Mouse (Mus musculus): ENCODE measurements around the gene Olfr569. TPM values are rescaled to one million over a fixed set of nuclear protein-coding genes. Genes with fewer than 3 reads are reported as not detected.

The Olfr569 gene
- total and polyA plus RNA-seq, 3 experiments: not detected

DNA sequence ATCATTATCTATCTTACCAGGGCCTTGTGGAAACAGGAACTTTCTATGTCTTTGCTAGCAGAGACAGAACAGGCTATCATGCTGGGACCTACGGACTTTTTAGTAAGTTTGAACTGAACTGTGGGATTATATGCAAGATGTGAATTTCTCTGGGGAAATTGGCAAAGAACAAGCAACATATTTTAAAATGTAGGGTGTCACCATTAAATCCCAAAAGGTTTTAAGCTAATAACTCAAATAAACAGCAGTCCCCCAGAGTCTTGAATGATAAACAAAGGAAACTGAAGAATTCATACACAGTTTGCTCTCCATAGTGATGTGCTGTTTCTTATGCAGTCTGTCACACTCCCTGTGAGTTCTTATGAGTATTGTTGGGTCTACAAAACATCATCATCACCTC is 32.0 kb downstream of the Olfr569 start, which contains the start of gene Olfr566:
Olfr566 (minus strand) TSS at position 101 of the 400 bp plus-strand sequence.
- H3K9ac ChIP-seq (ENCODE audit: insufficient read depth, low read depth): no peak within 1 kb of the TSS
- no peak within 1 kb of the TSS for H3K4me3 ChIP-seq (replicated peaks in 1 of 3; ENCODE audit: low read depth in 2 of 3, low read length in 2 of 3, poor library complexity in 1 of 3)
- no peaks in the 10 kb centered on the region for H3K4me1 ChIP-seq (ENCODE audit: control insufficient read depth in 1 of 2, insufficient read depth in 2 of 2)
- H3K79me2 ChIP-seq (replicated peaks; ENCODE audit: control insufficient read depth, extremely low read depth, insufficient read depth, poor library complexity, severe bottlenecking): no peaks in the 10 kb centered on the region
- no peak within 1 kb of the TSS for H3K27ac ChIP-seq (ENCODE audit: insufficient read depth, low read depth)
- no peak for TF ChIP-seq MEF2A (IDR thresholded peaks at IDR 0.05; ENCODE audit: borderline replicate concordance, low read depth, low read length)
- TF ChIP-seq CHD1 (IDR thresholded peaks at IDR 0.05; ENCODE audit: low read depth, low read length): no peak
- TF ChIP-seq ZMIZ1 (IDR thresholded peaks at IDR 0.05; ENCODE audit: low read depth, low read length): no peak
- no peak for TF ChIP-seq GABPA (IDR thresholded peaks at IDR 0.05; ENCODE audit: insufficient replicate concordance, low read depth, low read length)
- TF ChIP-seq ZC3H11A (IDR thresholded peaks at IDR 0.05; ENCODE audit: low read depth, low read length): no peak
- no peak for TF ChIP-seq EP300 (IDR thresholded peaks at IDR 0.05; ENCODE audit: low read length)
- no peak for TF ChIP-seq USF2 (conservative IDR thresholded peaks at IDR 0.05; ENCODE audit: low read depth, low read length)
- TF ChIP-seq HCFC1 (IDR thresholded peaks at IDR 0.05; ENCODE audit: low read depth, low read length): no peak
- dilution Hi-C loops (cut with MboI; ENCODE audit: extremely low pct_ligation_motif_present, extremely low pct_unique_long_range_greater_than_20kb, low sequenced_read_pairs): no loop called here
- peak within 1 kb of the TSS; percentile 70 for H3K4me2 ChIP-seq (ENCODE audit: insufficient read depth, low read depth, poor library complexity, severe bottlenecking)
- no peaks in the 10 kb centered on the region for H3K36me3 ChIP-seq (replicated peaks in 1 of 2; ENCODE audit: control insufficient read depth in 1 of 2, insufficient read depth in 1 of 2, low read length in 1 of 2)
- H3K9me3 ChIP-seq (replicated peaks; ENCODE audit: low read length): no peaks in the 10 kb centered on the region
- in situ Hi-C loops (cut with MboI; ENCODE audit: low pct_ligation_motif_present, low pct_unique_long_range_greater_than_20kb, low sequenced_read_pairs): no loop called here
- no peak for DNase-seq (ENCODE audit: extremely low read depth)
- no peaks in the 10 kb centered on the region for H3K27me3 ChIP-seq (replicated peaks)

DNA sequence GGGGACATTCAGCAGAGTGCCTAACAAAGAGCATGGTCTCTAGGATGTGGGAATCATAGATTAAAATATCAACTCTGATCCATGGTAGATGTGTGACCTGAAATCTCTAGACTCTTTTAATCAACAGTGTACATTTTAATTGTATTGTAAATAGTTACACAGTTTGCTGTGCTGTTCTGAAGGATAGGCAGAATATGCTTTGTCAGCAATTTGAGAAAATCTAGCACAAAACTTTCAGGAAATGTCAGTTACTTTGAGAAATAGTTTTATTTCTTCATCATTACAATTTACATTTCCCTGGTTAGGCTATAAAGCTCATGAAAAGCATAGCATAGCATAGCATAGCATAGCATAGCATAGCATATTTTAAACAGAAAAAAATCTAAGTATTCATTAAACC is 34.9 kb downstream of the Olfr569 start:
- no peak for TF ChIP-seq NRF1 (IDR thresholded peaks at IDR 0.05; ENCODE audit: low read depth, low read length)
- TF ChIP-seq RCOR1 (conservative IDR thresholded peaks at IDR 0.05; ENCODE audit: low read depth, low read length): no peak
- no peak for TF ChIP-seq SMC3 (IDR thresholded peaks at IDR 0.05; ENCODE audit: low read depth, low read length)
- TF ChIP-seq MAFK (IDR thresholded peaks at IDR 0.05; ENCODE audit: insufficient replicate concordance, low read length): peak; percentile 89
- no peaks in the 10 kb centered on the region for H3K4me1 ChIP-seq (ENCODE audit: control insufficient read depth in 1 of 2, insufficient read depth in 2 of 2)
- H3K9me3 ChIP-seq (replicated peaks; ENCODE audit: low read length): no peaks in the 10 kb centered on the region
- H3K79me2 ChIP-seq (replicated peaks; ENCODE audit: control insufficient read depth, extremely low read depth, insufficient read depth, poor library complexity, severe bottlenecking): no peaks in the 10 kb centered on the region
- DNase-seq (ENCODE audit: extremely low read depth): no peak
- dilution Hi-C loops (cut with MboI; ENCODE audit: extremely low pct_ligation_motif_present, extremely low pct_unique_long_range_greater_than_20kb, low sequenced_read_pairs): no loop called here
- no peak overlapping the region for H3K27ac ChIP-seq (ENCODE audit: insufficient read depth, low read depth)
- H3K4me3 ChIP-seq (replicated peaks in 1 of 3; ENCODE audit: low read depth in 2 of 3, low read length in 2 of 3, poor library complexity in 1 of 3): no peak overlapping the region
- H3K36me3 ChIP-seq (replicated peaks in 1 of 2; ENCODE audit: control insufficient read depth in 1 of 2, insufficient read depth in 1 of 2, low read length in 1 of 2): no peaks in the 10 kb centered on the region
- H3K4me2 ChIP-seq (ENCODE audit: insufficient read depth, low read depth, poor library complexity, severe bottlenecking): no peak overlapping the region
- H3K9ac ChIP-seq (ENCODE audit: insufficient read depth, low read depth): no peak overlapping the region
- no peaks in the 10 kb centered on the region for H3K27me3 ChIP-seq (replicated peaks)
- in situ Hi-C loops (cut with MboI; ENCODE audit: low pct_ligation_motif_present, low pct_unique_long_range_greater_than_20kb, low sequenced_read_pairs): no loop called here

Other genes starting within 250 kb of the Olfr569 start
Only the 20 nearest of the 28 such genes appear.
- gene Olfr558, start 188.7 kb downstream of the Olfr569 start, total RNA-seq (2012; rRNA removed): not detected in 2 replicates
- gene Olfr558, start 188.7 kb downstream of the Olfr569 start, total RNA-seq (2014; rRNA removed): not detected in 2 replicates
- gene Olfr558, start 188.7 kb downstream of the Olfr569 start, polyA plus RNA-seq (2012; ENCODE audit: insufficient read length, low read depth): not detected in 2 replicates
- not detected in 2 replicates for gene Olfr33, start 171.8 kb downstream of the Olfr569 start, total RNA-seq (2012; rRNA removed)
- gene Olfr33, start 171.8 kb downstream of the Olfr569 start, total RNA-seq (2014; rRNA removed): not detected in 2 replicates
- not detected in 2 replicates for gene Olfr33, start 171.8 kb downstream of the Olfr569 start, polyA plus RNA-seq (2012; ENCODE audit: insufficient read length, low read depth)
- gene Olfr559, start 163.4 kb downstream of the Olfr569 start, total RNA-seq (2012; rRNA removed): not detected in 2 replicates
- not detected in 2 replicates for gene Olfr559, start 163.4 kb downstream of the Olfr569 start, total RNA-seq (2014; rRNA removed)
- not detected in 2 replicates for gene Olfr559, start 163.4 kb downstream of the Olfr569 start, polyA plus RNA-seq (2012; ENCODE audit: insufficient read length, low read depth)
- gene Olfr560, start 131.5 kb downstream of the Olfr569 start, total RNA-seq (2012; rRNA removed): not detected in 2 replicates
- not detected in 2 replicates for gene Olfr560, start 131.5 kb downstream of the Olfr569 start, total RNA-seq (2014; rRNA removed)
- not detected in 2 replicates for gene Olfr560, start 131.5 kb downstream of the Olfr569 start, polyA plus RNA-seq (2012; ENCODE audit: insufficient read length, low read depth)
- not detected in 2 replicates for gene Olfr78, start 131.4 kb downstream of the Olfr569 start, total RNA-seq (2012; rRNA removed)
- gene Olfr78, start 131.4 kb downstream of the Olfr569 start, total RNA-seq (2014; rRNA removed): not detected in 2 replicates
- not detected in 2 replicates for gene Olfr78, start 131.4 kb downstream of the Olfr569 start, polyA plus RNA-seq (2012; ENCODE audit: insufficient read length, low read depth)
- gene Olfr561, start 119.7 kb downstream of the Olfr569 start, total RNA-seq (2012; rRNA removed): not detected in 2 replicates
- gene Olfr561, start 119.7 kb downstream of the Olfr569 start, total RNA-seq (2014; rRNA removed): not detected in 2 replicates
- gene Olfr561, start 119.7 kb downstream of the Olfr569 start, polyA plus RNA-seq (2012; ENCODE audit: insufficient read length, low read depth): not detected in 2 replicates
- not detected in 2 replicates for gene Olfr564, start 87.4 kb downstream of the Olfr569 start, total RNA-seq (2012; rRNA removed)
- not detected in 2 replicates for gene Olfr564, start 87.4 kb downstream of the Olfr569 start, total RNA-seq (2014; rRNA removed)
- not detected in 2 replicates for gene Olfr564, start 87.4 kb downstream of the Olfr569 start, polyA plus RNA-seq (2012; ENCODE audit: insufficient read length, low read depth)
- not detected in 2 replicates for gene Olfr566, start 32.1 kb downstream of the Olfr569 start, total RNA-seq (2012; rRNA removed)
- gene Olfr566, start 32.1 kb downstream of the Olfr569 start, total RNA-seq (2014; rRNA removed): not detected in 2 replicates
- gene Olfr566, start 32.1 kb downstream of the Olfr569 start, polyA plus RNA-seq (2012; ENCODE audit: insufficient read length, low read depth): not detected in 2 replicates
- gene Olfr568, start 13.8 kb downstream of the Olfr569 start, total RNA-seq (2012; rRNA removed): not detected in 2 replicates
- gene Olfr568, start 13.8 kb downstream of the Olfr569 start, total RNA-seq (2014; rRNA removed): not detected in 2 replicates
- not detected in 2 replicates for gene Olfr568, start 13.8 kb downstream of the Olfr569 start, polyA plus RNA-seq (2012; ENCODE audit: insufficient read length, low read depth)
- gene Olfr570, start 3.7 kb upstream of the Olfr569 start, total RNA-seq (2012; rRNA removed): not detected in 2 replicates
- gene Olfr570, start 3.7 kb upstream of the Olfr569 start, total RNA-seq (2014; rRNA removed): not detected in 2 replicates
- gene Olfr570, start 3.7 kb upstream of the Olfr569 start, polyA plus RNA-seq (2012; ENCODE audit: insufficient read length, low read depth): not detected in 2 replicates
- gene Olfr571, start 26.7 kb upstream of the Olfr569 start, total RNA-seq (2012; rRNA removed): not detected in 2 replicates
- gene Olfr571, start 26.7 kb upstream of the Olfr569 start, total RNA-seq (2014; rRNA removed): not detected in 2 replicates
- not detected in 2 replicates for gene Olfr571, start 26.7 kb upstream of the Olfr569 start, polyA plus RNA-seq (2012; ENCODE audit: insufficient read length, low read depth)
- gene Olfr572, start 33.5 kb upstream of the Olfr569 start, total RNA-seq (2012; rRNA removed): not detected in 2 replicates
- not detected in 2 replicates for gene Olfr572, start 33.5 kb upstream of the Olfr569 start, total RNA-seq (2014; rRNA removed)
- not detected in 2 replicates for gene Olfr572, start 33.5 kb upstream of the Olfr569 start, polyA plus RNA-seq (2012; ENCODE audit: insufficient read length, low read depth)
- not detected in 2 replicates for gene Olfr573-ps1, start 51.7 kb upstream of the Olfr569 start, total RNA-seq (2012; rRNA removed)
- gene Olfr573-ps1, start 51.7 kb upstream of the Olfr569 start, total RNA-seq (2014; rRNA removed): not detected in 2 replicates
- gene Olfr573-ps1, start 51.7 kb upstream of the Olfr569 start, polyA plus RNA-seq (2012; ENCODE audit: insufficient read length, low read depth): not detected in 2 replicates
- gene Olfr574, start 57.6 kb upstream of the Olfr569 start, total RNA-seq (2012; rRNA removed): not detected in 2 replicates
- gene Olfr574, start 57.6 kb upstream of the Olfr569 start, total RNA-seq (2014; rRNA removed): not detected in 2 replicates
- gene Olfr574, start 57.6 kb upstream of the Olfr569 start, polyA plus RNA-seq (2012; ENCODE audit: insufficient read length, low read depth): not detected in 2 replicates
- gene Olfr575, start 67.9 kb upstream of the Olfr569 start, total RNA-seq (2012; rRNA removed): not detected in 2 replicates
- not detected in 2 replicates for gene Olfr575, start 67.9 kb upstream of the Olfr569 start, total RNA-seq (2014; rRNA removed)
- not detected in 2 replicates for gene Olfr575, start 67.9 kb upstream of the Olfr569 start, polyA plus RNA-seq (2012; ENCODE audit: insufficient read length, low read depth)
- not detected in 2 replicates for gene Olfr576, start 71.8 kb upstream of the Olfr569 start, total RNA-seq (2012; rRNA removed)
- gene Olfr576, start 71.8 kb upstream of the Olfr569 start, total RNA-seq (2014; rRNA removed): not detected in 2 replicates
- gene Olfr576, start 71.8 kb upstream of the Olfr569 start, polyA plus RNA-seq (2012; ENCODE audit: insufficient read length, low read depth): not detected in 2 replicates
- gene Olfr577, start 85.1 kb upstream of the Olfr569 start, total RNA-seq (2012; rRNA removed): not detected in 2 replicates
- not detected in 2 replicates for gene Olfr577, start 85.1 kb upstream of the Olfr569 start, total RNA-seq (2014; rRNA removed)
- not detected in 2 replicates for gene Olfr577, start 85.1 kb upstream of the Olfr569 start, polyA plus RNA-seq (2012; ENCODE audit: insufficient read length, low read depth)
- gene Olfr578, start 98.4 kb upstream of the Olfr569 start, total RNA-seq (2012; rRNA removed): not detected in 2 replicates
- gene Olfr578, start 98.4 kb upstream of the Olfr569 start, total RNA-seq (2014; rRNA removed): not detected in 2 replicates
- gene Olfr578, start 98.4 kb upstream of the Olfr569 start, polyA plus RNA-seq (2012; ENCODE audit: insufficient read length, low read depth): not detected in 2 replicates
- gene Olfr582, start 147.1 kb upstream of the Olfr569 start, total RNA-seq (2012; rRNA removed): not detected in 2 replicates
- gene Olfr582, start 147.1 kb upstream of the Olfr569 start, total RNA-seq (2014; rRNA removed): not detected in 2 replicates
- gene Olfr582, start 147.1 kb upstream of the Olfr569 start, polyA plus RNA-seq (2012; ENCODE audit: insufficient read length, low read depth): not detected in 2 replicates
- gene Olfr583, start 160.4 kb upstream of the Olfr569 start, total RNA-seq (2012; rRNA removed): not detected in 2 replicates
- gene Olfr583, start 160.4 kb upstream of the Olfr569 start, total RNA-seq (2014; rRNA removed): not detected in 2 replicates
- gene Olfr583, start 160.4 kb upstream of the Olfr569 start, polyA plus RNA-seq (2012; ENCODE audit: insufficient read length, low read depth): not detected in 2 replicates